Mouse (Mus musculus): ENCODE measurements around the gene Sqor. TPM values are rescaled to one million over a fixed set of nuclear protein-coding genes. Genes with fewer than 3 reads are reported as not detected.

The Sqor gene
- total and polyA plus RNA-seq, 3 experiments, result 0.85 TPM; not detected in 2

DNA sequence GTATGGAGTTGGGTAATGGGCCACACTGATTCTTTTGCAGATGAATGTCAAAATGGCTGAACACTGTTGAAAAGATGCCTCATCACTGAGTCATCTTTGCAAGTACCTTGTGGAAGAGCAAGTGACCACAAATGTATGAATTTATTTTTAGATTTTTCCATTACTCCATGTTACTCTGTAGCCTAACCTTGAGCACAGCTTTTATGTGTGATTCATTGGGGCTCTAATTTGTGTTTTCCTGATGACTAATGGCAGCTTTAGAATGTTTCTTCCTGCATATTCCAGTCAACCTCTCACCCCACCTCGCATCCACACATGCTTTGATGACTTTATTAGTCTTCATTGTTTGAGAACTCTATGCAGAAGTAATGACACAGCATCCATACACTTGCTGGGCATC lies 45.8 kb upstream of the Sqor start:
- no peaks in the 10 kb centered on the region for H3K27me3 ChIP-seq (replicated peaks)
- H3K4me1 ChIP-seq (ENCODE audit: control insufficient read depth in 1 of 2, insufficient read depth in 2 of 2), result peaks cover 7 to 14% of the 10 kb centered on the region in 2 experiments; a peak in 3 of 4 replicates
- H3K27ac ChIP-seq (ENCODE audit: insufficient read depth, low read depth), result no peak overlapping the region
- dilution Hi-C loops (cut with MboI; ENCODE audit: extremely low pct_ligation_motif_present, extremely low pct_unique_long_range_greater_than_20kb, low sequenced_read_pairs), result no loop called here
- peak; percentile 36 for DNase-seq (ENCODE audit: extremely low read depth)
- in situ Hi-C loops (cut with MboI; ENCODE audit: low pct_ligation_motif_present, low pct_unique_long_range_greater_than_20kb, low sequenced_read_pairs), result no loop called here
- H3K9ac ChIP-seq (ENCODE audit: insufficient read depth, low read depth), result no peak overlapping the region
- peaks cover 6% of the 10 kb centered on the region for H3K9me3 ChIP-seq (replicated peaks; ENCODE audit: low read length)
- TF ChIP-seq ETS1 (conservative IDR thresholded peaks at IDR 0.05; ENCODE audit: low read depth, low read length) (peak; percentile 81), JUND (conservative IDR thresholded peaks at IDR 0.05; ENCODE audit: low read depth, low read length) (peak; percentile 61; the same call in 1 of the 2 replicates), JUN (IDR thresholded peaks at IDR 0.05; ENCODE audit: insufficient read depth, low read depth, low read length) (peak; percentile 55; the same call in 1 of the 2 replicates), USF2 (conservative IDR thresholded peaks at IDR 0.05; ENCODE audit: low read depth, low read length) (no peak), KAT2A (IDR thresholded peaks at IDR 0.05; ENCODE audit: insufficient replicate concordance, low read length) (no peak), MEF2A (IDR thresholded peaks at IDR 0.05; ENCODE audit: borderline replicate concordance, low read depth, low read length) (peak; percentile 91), ZNF384 (IDR thresholded peaks at IDR 0.05; ENCODE audit: low read depth, low read length) (no peak), EP300 (IDR thresholded peaks at IDR 0.05; ENCODE audit: low read length) (peak; percentile 63; the same call in 1 of the 2 replicates)
- no peak overlapping the region for H3K4me2 ChIP-seq (ENCODE audit: insufficient read depth, low read depth, poor library complexity, severe bottlenecking)
- H3K36me3 ChIP-seq (replicated peaks in 1 of 2; ENCODE audit: control insufficient read depth in 1 of 2, insufficient read depth in 1 of 2, low read length in 1 of 2), result no peaks in the 10 kb centered on the region
- H3K79me2 ChIP-seq (replicated peaks; ENCODE audit: control insufficient read depth, extremely low read depth, insufficient read depth, poor library complexity, severe bottlenecking), result no peaks in the 10 kb centered on the region
- no peak overlapping the region for H3K4me3 ChIP-seq (replicated peaks in 1 of 3; ENCODE audit: low read depth in 2 of 3, low read length in 2 of 3, poor library complexity in 1 of 3)

GRCm38 (mm10) chr2:122720564-122720963 lies 44.5 kb upstream of the Sqor start:
- TF ChIP-seq EP300 (IDR thresholded peaks at IDR 0.05; ENCODE audit: low read length) (no peak), RAD21 (IDR thresholded peaks at IDR 0.05; ENCODE audit: low read depth, low read length) (no peak), NRF1 (IDR thresholded peaks at IDR 0.05; ENCODE audit: low read depth, low read length) (no peak), SMC3 (IDR thresholded peaks at IDR 0.05; ENCODE audit: low read depth, low read length) (no peak), MEF2A (IDR thresholded peaks at IDR 0.05; ENCODE audit: borderline replicate concordance, low read depth, low read length) (no peak), JUN (IDR thresholded peaks at IDR 0.05; ENCODE audit: insufficient read depth, low read depth, low read length) (no peak), ETS1 (conservative IDR thresholded peaks at IDR 0.05; ENCODE audit: low read depth, low read length) (no peak), MAZ (IDR thresholded peaks at IDR 0.05; ENCODE audit: low read depth, low read length) (no peak), RCOR1 (conservative IDR thresholded peaks at IDR 0.05; ENCODE audit: low read depth, low read length) (no peak), CTCF (conservative IDR thresholded peaks at IDR 0.05 in 1 of 2, IDR thresholded peaks at IDR 0.05 in 1 of 2; ENCODE audit: low read depth in 2 of 2, low read length in 2 of 2) (no peak), CHD1 (IDR thresholded peaks at IDR 0.05; ENCODE audit: low read depth, low read length) (no peak), E2F4 (IDR thresholded peaks at IDR 0.05; ENCODE audit: insufficient replicate concordance, low read depth, low read length) (no peak), JUND (conservative IDR thresholded peaks at IDR 0.05; ENCODE audit: low read depth, low read length) (no peak), POLR2A (IDR thresholded peaks at IDR 0.05; ENCODE audit: low read depth, low read length) (no peak), UBTF (IDR thresholded peaks at IDR 0.05; ENCODE audit: low read depth, low read length) (no peak), BHLHE40 (IDR thresholded peaks at IDR 0.05; ENCODE audit: low read depth, low read length) (no peak), KAT2A (IDR thresholded peaks at IDR 0.05; ENCODE audit: insufficient replicate concordance, low read length) (no peak), TCF12 (IDR thresholded peaks at IDR 0.05; ENCODE audit: low read depth, low read length) (no peak), PAX5 (IDR thresholded peaks at IDR 0.05; ENCODE audit: low read length) (no peak)
- Histone ChIP-seq H3K27ac (ENCODE audit: insufficient read depth, low read depth) (no peak overlapping the region), H3K9ac (ENCODE audit: insufficient read depth, low read depth) (no peak overlapping the region), H3K4me3 (replicated peaks in 1 of 3; ENCODE audit: low read depth in 2 of 3, low read length in 2 of 3, poor library complexity in 1 of 3) (no peak overlapping the region), H3K79me2 (replicated peaks; ENCODE audit: control insufficient read depth, extremely low read depth, insufficient read depth, poor library complexity, severe bottlenecking) (no peaks in the 10 kb centered on the region), H3K4me1 (ENCODE audit: control insufficient read depth in 1 of 2, insufficient read depth in 2 of 2) (peaks cover 7 to 14% of the 10 kb centered on the region in 2 experiments; a peak in 3 of 4 replicates), H3K36me3 (replicated peaks in 1 of 2; ENCODE audit: control insufficient read depth in 1 of 2, insufficient read depth in 1 of 2, low read length in 1 of 2) (no peaks in the 10 kb centered on the region), H3K27me3 (replicated peaks) (no peaks in the 10 kb centered on the region), H3K9me3 (replicated peaks; ENCODE audit: low read length) (peaks cover 6% of the 10 kb centered on the region), H3K4me2 (ENCODE audit: insufficient read depth, low read depth, poor library complexity, severe bottlenecking) (no peak overlapping the region)
- dilution Hi-C loops (cut with MboI; ENCODE audit: extremely low pct_ligation_motif_present, extremely low pct_unique_long_range_greater_than_20kb, low sequenced_read_pairs) (no loop called here), in situ Hi-C loops (cut with MboI; ENCODE audit: low pct_ligation_motif_present, low pct_unique_long_range_greater_than_20kb, low sequenced_read_pairs) (no loop called here)
- DNase-seq (ENCODE audit: extremely low read depth), result no peak
